Mouse (Mus musculus) kidney, adult 2 months (tissue): Measurements from ENCODE around the gene Nt5dc2.

Experiments
- CTCF ChIP-seq: fragments of 200-500 bp; conservative IDR thresholded peaks from 2 replicates; pipeline ENCODE4 v1.5.1; 2011; ENCODE audit warnings: low read depth, mild to moderate bottlenecking, control low read depth, low read length, moderate library complexity, mixed read lengths; ENCODE audit not compliant: insufficient read depth, insufficient read length
- POLR2A ChIP-seq: fragments of 200-500 bp; IDR thresholded peaks from one replicate; pipeline ENCODE4 v1.6.1; 2011; ENCODE audit warnings: low read depth, low read length, control low read depth

DNA sequence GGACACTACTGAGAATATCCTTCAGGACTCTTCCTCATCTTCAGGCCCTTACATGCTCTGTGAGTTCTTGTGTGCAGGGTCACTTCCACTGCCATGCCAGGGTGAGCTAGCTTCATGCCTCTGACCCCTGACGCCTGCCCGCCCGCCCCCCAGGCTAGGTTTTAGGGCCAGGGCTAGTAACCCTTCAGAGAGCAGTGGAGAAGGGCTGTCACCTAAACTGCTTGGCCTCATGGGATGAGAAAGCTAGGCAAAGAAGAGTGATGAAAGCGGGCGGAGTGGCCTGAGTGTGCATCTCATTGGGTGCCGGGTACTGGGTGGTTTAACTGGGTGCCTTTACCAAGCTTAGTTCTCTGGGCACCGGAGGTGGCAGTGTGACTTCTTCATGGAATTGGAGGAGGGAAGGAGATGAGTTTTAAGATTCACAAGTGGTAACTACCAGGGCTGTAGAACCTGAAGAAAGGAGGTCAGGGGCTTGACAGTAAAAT lies 1.7 kb downstream of the Nt5dc2 start:
- TF ChIP-seq CTCF (no peak), POLR2A (no peak)
